Mouse (Mus musculus): ENCODE data around the gene Foxk1. TPM values are rescaled to one million over a fixed set of nuclear protein-coding genes. Genes with fewer than 3 reads are reported as not detected.

The Foxk1 gene
- polyA plus RNA-seq, 1 experiment from 2014 or later = 2.5 TPM

DNA sequence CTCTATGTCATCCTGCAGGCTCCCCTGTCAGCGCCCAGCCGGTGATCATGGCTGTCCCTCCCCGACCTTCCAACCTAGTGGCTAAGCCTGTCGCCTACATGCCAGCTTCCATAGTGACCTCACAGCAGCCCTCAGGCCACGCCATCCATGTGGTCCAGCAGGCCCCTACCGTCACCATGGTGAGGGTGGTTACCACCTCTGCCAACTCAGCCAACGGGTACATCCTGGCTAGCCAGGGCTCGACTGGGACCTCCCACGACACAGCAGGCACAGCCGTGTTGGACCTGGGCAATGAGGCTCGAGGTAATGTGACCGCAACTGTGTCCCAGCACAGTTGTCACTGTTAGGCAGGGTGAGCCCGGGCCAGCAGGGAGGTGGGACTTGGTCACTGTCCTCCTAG is 52.4 kb downstream of the Foxk1 start:
- H3K4me1 ChIP-seq (ENCODE audit: control insufficient read depth, insufficient read depth, low read length) = peaks cover 3% of the 10 kb centered on the region; the same call in 1 of the 2 replicates
- H3K27ac ChIP-seq (ENCODE audit: low read length) = no peak overlapping the region
- ATAC-seq (replicated peaks; ENCODE audit: extremely low read depth, insufficient read depth, low FRiP score) = no peak
- H3K27me3 ChIP-seq (ENCODE audit: control insufficient read depth, insufficient read depth, low read length) = no peaks in the 10 kb centered on the region
- no peaks in the 10 kb centered on the region for H3K9me3 ChIP-seq (replicated peaks; ENCODE audit: control insufficient read depth, low read length)
- no peak overlapping the region for H3K4me2 ChIP-seq (ENCODE audit: low read depth, low read length)
- H3K36me3 ChIP-seq (ENCODE audit: control insufficient read depth, insufficient read depth) = peaks cover 57% of the 10 kb centered on the region
- no peak overlapping the region for H3K9ac ChIP-seq (ENCODE audit: low read length)
- H3K4me3 ChIP-seq (ENCODE audit: low read length) = no peak overlapping the region
- WGBS = 92% methylated on average over 13 of the region's 13 CpGs

DNA sequence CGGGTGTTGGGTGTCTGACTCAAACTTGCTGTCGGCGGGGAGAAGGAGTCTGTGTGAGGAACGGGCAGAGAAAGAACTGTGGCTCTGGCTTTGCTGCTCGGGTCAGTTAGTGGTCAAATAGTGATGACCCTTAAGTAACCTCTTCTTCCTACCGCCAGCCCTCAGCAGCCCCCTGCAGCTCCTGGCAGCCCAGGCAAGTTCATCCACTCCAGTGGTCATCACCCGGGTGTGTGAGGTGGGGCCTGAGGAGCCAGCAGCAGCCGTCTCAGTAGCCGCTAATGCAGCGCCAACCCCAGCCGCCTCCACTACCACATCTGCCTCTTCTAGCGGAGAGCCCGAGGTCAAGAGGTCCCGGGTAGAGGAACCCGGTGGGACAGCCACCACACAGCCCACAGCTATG is 55.0 kb downstream of the Foxk1 start:
- Histone ChIP-seq H3K9ac (ENCODE audit: low read length) (no peak overlapping the region), H3K27me3 (ENCODE audit: control insufficient read depth, insufficient read depth, low read length) (no peaks in the 10 kb centered on the region), H3K4me3 (ENCODE audit: low read length) (no peak overlapping the region), H3K4me2 (ENCODE audit: low read depth, low read length) (no peak overlapping the region), H3K9me3 (replicated peaks; ENCODE audit: control insufficient read depth, low read length) (no peaks in the 10 kb centered on the region), H3K27ac (ENCODE audit: low read length) (no peak overlapping the region), H3K4me1 (ENCODE audit: control insufficient read depth, insufficient read depth, low read length) (peaks cover 3% of the 10 kb centered on the region; the same call in 1 of the 2 replicates), H3K36me3 (ENCODE audit: control insufficient read depth, insufficient read depth) (peaks cover 43% of the 10 kb centered on the region)
- WGBS = 71% methylated on average over 15 of the region's 15 CpGs
- ATAC-seq (replicated peaks; ENCODE audit: extremely low read depth, insufficient read depth, low FRiP score) = no peak

- Histone ChIP-seq H3K4me1 (ENCODE audit: control insufficient read depth, insufficient read depth, low read length) (peaks cover 3% of the 10 kb centered on the region; the same call in 1 of the 2 replicates), H3K9ac (ENCODE audit: low read length) (no peak overlapping the region), H3K9me3 (replicated peaks; ENCODE audit: control insufficient read depth, low read length) (no peaks in the 10 kb centered on the region), H3K27ac (ENCODE audit: low read length) (peak overlapping the region; percentile 1; the same call in 1 of the 2 replicates), H3K27me3 (ENCODE audit: control insufficient read depth, insufficient read depth, low read length) (no peaks in the 10 kb centered on the region), H3K36me3 (ENCODE audit: control insufficient read depth, insufficient read depth) (peaks cover 40% of the 10 kb centered on the region), H3K4me2 (ENCODE audit: low read depth, low read length) (no peak overlapping the region), H3K4me3 (ENCODE audit: low read length) (no peak overlapping the region)
- 46% methylated on average over 10 of the region's 10 CpGs for WGBS
- no peak for ATAC-seq (replicated peaks; ENCODE audit: extremely low read depth, insufficient read depth, low FRiP score)
Measured at GRCm38 (mm10) chr5:142457345-142457744, 56.0 kb downstream of the Foxk1 start.

GRCm38 (mm10) chr5:142458791-142459557 is 57.7 kb downstream of the Foxk1 start:
- H3K27me3 ChIP-seq (ENCODE audit: control insufficient read depth, insufficient read depth, low read length) = no peaks in the 10 kb centered on the region
- H3K36me3 ChIP-seq (ENCODE audit: control insufficient read depth, insufficient read depth) = peaks cover 29% of the 10 kb centered on the region
- no peaks in the 10 kb centered on the region for H3K9me3 ChIP-seq (replicated peaks; ENCODE audit: control insufficient read depth, low read length)
- H3K4me3 ChIP-seq (ENCODE audit: low read length) = no peak overlapping the region
- 87% methylated on average over 17 of the region's 17 CpGs for WGBS
- no peak overlapping the region for H3K27ac ChIP-seq (ENCODE audit: low read length)
- H3K4me2 ChIP-seq (ENCODE audit: low read depth, low read length) = no peak overlapping the region
- H3K4me1 ChIP-seq (ENCODE audit: control insufficient read depth, insufficient read depth, low read length) = peaks cover 7% of the 10 kb centered on the region
- ATAC-seq (replicated peaks; ENCODE audit: extremely low read depth, insufficient read depth, low FRiP score) = no peak
- H3K9ac ChIP-seq (ENCODE audit: low read length) = no peak overlapping the region

- Histone ChIP-seq H3K4me3 (ENCODE audit: low read length) (no peak overlapping the region), H3K27me3 (ENCODE audit: control insufficient read depth, insufficient read depth, low read length) (no peaks in the 10 kb centered on the region), H3K27ac (ENCODE audit: low read length) (no peak overlapping the region), H3K9ac (ENCODE audit: low read length) (no peak overlapping the region), H3K4me1 (ENCODE audit: control insufficient read depth, insufficient read depth, low read length) (peaks cover 13% of the 10 kb centered on the region), H3K36me3 (ENCODE audit: control insufficient read depth, insufficient read depth) (peaks cover 22% of the 10 kb centered on the region), H3K9me3 (replicated peaks; ENCODE audit: control insufficient read depth, low read length) (no peaks in the 10 kb centered on the region), H3K4me2 (ENCODE audit: low read depth, low read length) (no peak overlapping the region)
- no peak for ATAC-seq (replicated peaks; ENCODE audit: extremely low read depth, insufficient read depth, low FRiP score)
- WGBS = 76% methylated on average over 5 of the region's 5 CpGs
Measured at GRCm38 (mm10) chr5:142459834-142460233, 58.5 kb downstream of the Foxk1 start.

DNA sequence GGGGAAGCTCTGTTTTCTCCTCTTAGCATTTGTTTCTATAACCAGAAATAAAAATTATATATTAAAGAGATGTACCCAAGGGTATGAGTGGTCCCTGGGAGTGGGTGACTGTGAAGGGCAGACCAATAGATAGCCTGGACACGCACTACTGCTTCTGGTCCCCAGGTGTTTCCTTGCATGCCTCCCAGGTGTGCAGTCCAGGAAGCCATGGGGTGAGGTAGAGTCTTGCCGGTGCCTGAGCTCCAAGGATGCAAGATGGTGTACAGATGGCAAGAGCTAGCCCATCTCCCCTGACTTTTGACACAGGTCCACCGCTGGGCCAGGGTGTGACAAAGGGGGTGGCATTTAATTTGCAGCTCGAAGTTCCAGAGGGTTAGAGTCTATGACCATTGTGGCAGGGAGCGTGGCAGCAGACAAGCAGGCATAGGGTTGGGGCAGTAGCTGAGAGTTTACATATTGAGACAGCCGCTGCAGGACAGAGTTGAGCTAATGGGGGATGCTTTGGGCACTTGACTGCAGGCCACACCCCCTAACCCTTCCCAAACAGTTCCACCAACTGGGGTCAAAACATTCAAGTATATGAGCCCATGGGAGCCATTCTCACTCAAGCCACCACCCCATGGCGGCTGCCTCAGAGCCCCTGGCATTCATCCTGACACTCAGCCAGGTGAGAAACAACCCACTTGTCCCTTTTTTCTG is 60.8 kb downstream of the Foxk1 start:
- H3K4me2 ChIP-seq (ENCODE audit: low read depth, low read length) = no peak overlapping the region
- no peak overlapping the region for H3K27ac ChIP-seq (ENCODE audit: low read length)
- H3K27me3 ChIP-seq (ENCODE audit: control insufficient read depth, insufficient read depth, low read length) = no peaks in the 10 kb centered on the region
- H3K9me3 ChIP-seq (replicated peaks; ENCODE audit: control insufficient read depth, low read length) = no peaks in the 10 kb centered on the region
- WGBS = 96% methylated on average over 7 of the region's 7 CpGs
- no peak for ATAC-seq (replicated peaks; ENCODE audit: extremely low read depth, insufficient read depth, low FRiP score)
- H3K36me3 ChIP-seq (ENCODE audit: control insufficient read depth, insufficient read depth) = peaks cover 12% of the 10 kb centered on the region
- H3K9ac ChIP-seq (ENCODE audit: low read length) = no peak overlapping the region
- peaks cover 14% of the 10 kb centered on the region for H3K4me1 ChIP-seq (ENCODE audit: control insufficient read depth, insufficient read depth, low read length)
- no peak overlapping the region for H3K4me3 ChIP-seq (ENCODE audit: low read length)

DNA sequence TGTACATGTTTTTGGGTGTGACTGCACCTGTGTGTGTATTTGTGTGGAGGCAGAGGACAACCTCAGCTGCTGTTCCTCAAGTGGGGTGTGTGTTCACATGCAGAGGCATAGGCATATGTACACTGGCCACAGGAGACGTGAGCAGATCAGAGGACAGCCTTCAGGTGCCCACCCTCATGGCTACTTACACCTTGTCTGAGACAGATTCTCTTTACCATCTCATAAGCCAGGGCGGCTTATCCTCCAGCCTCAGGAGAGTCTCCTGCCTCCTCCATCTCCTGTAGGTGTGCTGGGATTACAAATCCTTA is 61.3 kb downstream of the Foxk1 start:
- ATAC-seq (replicated peaks; ENCODE audit: extremely low read depth, insufficient read depth, low FRiP score) = no peak
- Histone ChIP-seq H3K9ac (ENCODE audit: low read length) (no peak overlapping the region), H3K36me3 (ENCODE audit: control insufficient read depth, insufficient read depth) (peaks cover 11% of the 10 kb centered on the region), H3K27ac (ENCODE audit: low read length) (no peak overlapping the region), H3K27me3 (ENCODE audit: control insufficient read depth, insufficient read depth, low read length) (no peaks in the 10 kb centered on the region), H3K4me3 (ENCODE audit: low read length) (no peak overlapping the region), H3K4me2 (ENCODE audit: low read depth, low read length) (no peak overlapping the region), H3K4me1 (ENCODE audit: control insufficient read depth, insufficient read depth, low read length) (peaks cover 12% of the 10 kb centered on the region), H3K9me3 (replicated peaks; ENCODE audit: control insufficient read depth, low read length) (no peaks in the 10 kb centered on the region)
- 91% methylated on average over 2 of the region's 2 CpGs for WGBS

GRCm38 (mm10) chr5:142463011-142463410 is 61.7 kb downstream of the Foxk1 start:
- peak overlapping the region; percentile 72 for H3K9ac ChIP-seq (ENCODE audit: low read length)
- H3K4me2 ChIP-seq (ENCODE audit: low read depth, low read length) = peak overlapping the region; percentile 84
- H3K4me1 ChIP-seq (ENCODE audit: control insufficient read depth, insufficient read depth, low read length) = peaks cover 12% of the 10 kb centered on the region
- H3K27me3 ChIP-seq (ENCODE audit: control insufficient read depth, insufficient read depth, low read length) = no peaks in the 10 kb centered on the region
- H3K36me3 ChIP-seq (ENCODE audit: control insufficient read depth, insufficient read depth) = peaks cover 7% of the 10 kb centered on the region
- peak overlapping the region; percentile 66 for H3K4me3 ChIP-seq (ENCODE audit: low read length)
- H3K27ac ChIP-seq (ENCODE audit: low read length) = peak overlapping the region; percentile 91
- no peaks in the 10 kb centered on the region for H3K9me3 ChIP-seq (replicated peaks; ENCODE audit: control insufficient read depth, low read length)
- WGBS = 80% methylated on average over 6 of the region's 6 CpGs
- ATAC-seq (replicated peaks; ENCODE audit: extremely low read depth, insufficient read depth, low FRiP score) = no peak

Data from heart, embryonic 16.5 days (tissue).